Mouse (Mus musculus) kidney, embryonic 14.5 days (tissue): ENCODE results near the gene Gdf7. TPM values are rescaled to one million over a fixed set of nuclear protein-coding genes. Genes with fewer than 3 reads are reported as not detected.

ENCODE experiments used
- ATAC-seq: fragments of 200-750 bp; cut with Nextera tagmentation; 2 replicates; pipeline ENCODE4 v1.8.0; 2017; ENCODE audit warnings: moderate number of reproducible peaks, mild to moderate bottlenecking, moderate TSS enrichment, moderate library complexity; ENCODE audit not compliant: low FRiP score, low TSS enrichment
- H3K27ac ChIP-seq: fragments of 300-500 bp; sonication (generic); 2 replicates; pipeline ENCODE4 v1.5.1; 2014; ENCODE audit warnings: low read depth, mild to moderate bottlenecking, low read length, moderate library complexity, mixed read lengths
- H3K27me3 ChIP-seq: fragments of 300-500 bp; sonication (generic); 2 replicates; pipeline ENCODE4 v1.6.1; 2014; ENCODE audit warnings: mild to moderate bottlenecking, low read length; ENCODE audit not compliant: control insufficient read depth, insufficient read depth
- H3K36me3 ChIP-seq: fragments of 300-500 bp; sonication (generic); 2 replicates; pipeline ENCODE4 v1.6.1; 2014; ENCODE audit warnings: low read length, mixed read lengths; ENCODE audit not compliant: control insufficient read depth, insufficient read depth
- H3K4me1 ChIP-seq: fragments of 300-500 bp; sonication (generic); 2 replicates; pipeline ENCODE4 v1.6.1; 2014; ENCODE audit warnings: low read length, mixed read lengths; ENCODE audit not compliant: control insufficient read depth, insufficient read depth
- H3K4me2 ChIP-seq: fragments of 300-500 bp; sonication (generic); replicated peaks from 2 replicates; pipeline ENCODE4 v1.6.1; 2014; ENCODE audit warnings: low read depth, mild to moderate bottlenecking, low read length
- H3K4me3 ChIP-seq: fragments of 300-500 bp; sonication (generic); 2 replicates; pipeline ENCODE4 v1.5.1; 2014; ENCODE audit warnings: mild to moderate bottlenecking, low read length
- H3K9ac ChIP-seq: fragments of 300-500 bp; sonication (generic); 2 replicates; pipeline ENCODE4 v1.6.1; 2014; ENCODE audit warnings: low read depth, mild to moderate bottlenecking, low read length, moderate library complexity
- H3K9me3 ChIP-seq: fragments of 300-500 bp; sonication (generic); 2 replicates; pipeline ENCODE4 v1.6.1; 2016; ENCODE audit warnings: low read length; ENCODE audit not compliant: control insufficient read depth
- WGBS: fragments of 180-500 bp; shearing (Covaris S2); extraction: QIAGEN DNeasy Blood & Tissue Kit; methylation state at CpG from one replicate; pipeline ENCODE4 v1.1.7; 2014; 5-methylcytosine and 5-hydroxymethylcytosine counted together
- polyA plus RNA-seq: library from polyadenylated mRNA; unstranded; fragments of >200 nt; fragmentation: Nextera tagmentation; extraction: Ambion mirVana; gene quantifications from 2 replicates; pipeline ENCODE4 v1.2.1, GENCODE M21; 2014

Gene Gdf7
- polyA plus RNA-seq, 1 experiment from 2014 or later, result 1.3 TPM

DNA sequence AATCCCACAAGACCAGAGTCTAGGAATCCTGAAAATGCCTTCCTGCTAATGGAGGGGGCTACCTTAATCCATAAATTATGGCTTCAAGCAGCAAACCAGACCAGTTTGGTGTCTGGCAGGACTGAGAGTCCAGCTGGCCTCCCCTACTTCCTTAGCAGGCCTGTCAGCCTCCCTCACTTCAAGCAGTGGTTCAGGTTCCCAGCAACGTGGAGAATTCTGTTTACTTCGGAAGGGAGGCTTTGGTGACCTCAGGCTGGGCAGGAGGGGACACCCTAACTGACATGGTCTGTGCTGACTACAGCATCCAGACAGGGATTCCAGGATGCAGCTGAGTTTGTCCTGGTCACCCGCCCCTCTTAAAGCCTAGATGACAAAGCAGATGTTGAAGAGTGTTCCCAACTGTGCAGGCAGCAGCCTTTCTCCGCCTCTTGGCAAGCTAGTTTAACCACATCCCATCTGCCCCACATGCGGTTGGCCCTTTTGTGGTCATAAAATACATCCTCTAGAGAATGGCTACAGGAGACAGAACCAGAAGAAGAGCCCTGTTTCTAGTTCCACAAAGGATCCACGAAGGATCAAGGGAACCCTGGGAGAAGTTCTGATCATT is 6.3 kb downstream of the Gdf7 start:
- H3K9ac ChIP-seq, result no peak overlapping the region
- H3K36me3 ChIP-seq, result no peaks in the 10 kb centered on the region
- H3K9me3 ChIP-seq, result no peaks in the 10 kb centered on the region
- H3K4me1 ChIP-seq, result peaks cover 6% of the 10 kb centered on the region; the same call in 1 of the 2 replicates
- no peak overlapping the region for H3K27ac ChIP-seq
- 50% methylated on average over 6 of the region's 6 CpGs for WGBS
- peaks cover 54% of the 10 kb centered on the region for H3K27me3 ChIP-seq
- H3K4me3 ChIP-seq, result no peak overlapping the region
- ATAC-seq, result no peak
- no peak overlapping the region for H3K4me2 ChIP-seq

DNA sequence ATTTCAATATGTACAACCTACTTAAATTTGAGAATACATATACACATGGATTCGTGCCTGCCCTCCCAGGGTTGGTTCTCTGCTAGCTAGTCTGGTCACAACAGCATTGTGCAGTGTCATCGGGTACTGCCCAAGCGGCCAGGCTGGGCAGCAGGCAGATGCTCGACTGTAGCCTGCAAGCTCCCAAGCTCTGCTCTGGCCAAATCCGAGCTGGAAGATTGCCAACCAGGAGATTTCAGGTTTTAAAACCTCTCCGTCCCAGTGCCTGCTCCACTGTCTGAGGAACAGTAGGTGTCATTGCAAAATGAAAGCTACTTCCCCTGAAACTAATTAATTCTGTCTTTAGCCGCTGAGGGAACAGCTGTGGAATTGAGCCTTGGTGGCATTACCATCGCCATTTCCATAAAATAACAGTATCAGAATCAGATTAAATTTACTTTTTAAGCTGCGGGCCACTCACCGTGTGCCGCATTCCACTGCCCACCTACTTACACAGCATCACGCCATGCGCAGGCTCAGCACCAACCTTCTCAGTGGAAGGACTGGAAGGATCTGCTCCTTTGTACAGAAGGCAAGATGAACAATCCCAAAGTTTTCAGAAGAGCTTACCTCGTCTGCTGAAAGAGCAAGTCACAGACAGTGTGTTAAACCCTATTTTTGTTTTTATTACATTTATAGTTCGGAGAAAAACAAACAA is 10.4 kb downstream of the Gdf7 start:
- H3K27ac ChIP-seq, result no peak overlapping the region
- no peak for ATAC-seq
- H3K9me3 ChIP-seq, result no peaks in the 10 kb centered on the region
- no peaks in the 10 kb centered on the region for H3K4me1 ChIP-seq
- no peak overlapping the region for H3K4me2 ChIP-seq
- peaks cover 15% of the 10 kb centered on the region for H3K27me3 ChIP-seq
- H3K9ac ChIP-seq, result no peak overlapping the region
- WGBS, result 79% methylated on average over 15 of the region's 15 CpGs
- H3K4me3 ChIP-seq, result no peak overlapping the region
- H3K36me3 ChIP-seq, result no peaks in the 10 kb centered on the region

- Histone ChIP-seq H3K27me3 (peaks cover under 1% of the 10 kb centered on the region; the same call in 1 of the 2 replicates), H3K27ac (no peak overlapping the region), H3K4me2 (no peak overlapping the region), H3K4me3 (no peak overlapping the region), H3K9me3 (no peaks in the 10 kb centered on the region), H3K4me1 (no peaks in the 10 kb centered on the region), H3K36me3 (no peaks in the 10 kb centered on the region), H3K9ac (no peak overlapping the region)
- ATAC-seq, result no peak
- 95% methylated on average over 8 of the region's 8 CpGs for WGBS
Measured at GRCm38 (mm10) chr12:8289499-8289898, 12.3 kb downstream of the Gdf7 start.

- no peaks in the 10 kb centered on the region for H3K9me3 ChIP-seq
- no peaks in the 10 kb centered on the region for H3K36me3 ChIP-seq
- no peaks in the 10 kb centered on the region for H3K27me3 ChIP-seq
- ATAC-seq, result no peak
- H3K4me3 ChIP-seq, result no peak overlapping the region
- H3K9ac ChIP-seq, result no peak overlapping the region
- 92% methylated on average over 6 of the region's 6 CpGs for whole genome bisulfite sequencing
- no peaks in the 10 kb centered on the region for H3K4me1 ChIP-seq
- no peak overlapping the region for H3K27ac ChIP-seq
- no peak overlapping the region for H3K4me2 ChIP-seq
Measured at GRCm38 (mm10) chr12:8289099-8289498, 12.7 kb downstream of the Gdf7 start.

- no peaks in the 10 kb centered on the region for H3K27me3 ChIP-seq
- no peak overlapping the region for H3K9ac ChIP-seq
- no peak overlapping the region for H3K27ac ChIP-seq
- no peaks in the 10 kb centered on the region for H3K4me1 ChIP-seq
- H3K4me2 ChIP-seq, result no peak overlapping the region
- no peak overlapping the region for H3K4me3 ChIP-seq
- WGBS, result 60% methylated on average over 3 of the region's 3 CpGs
- 0 out of 2 replicates have a peak, but pooled peaks have one; percentile 43 for ATAC-seq
- no peaks in the 10 kb centered on the region for H3K36me3 ChIP-seq
- no peaks in the 10 kb centered on the region for H3K9me3 ChIP-seq
Measured at GRCm38 (mm10) chr12:8287970-8288369, 13.8 kb downstream of the Gdf7 start.

- Histone ChIP-seq H3K27me3 (no peaks in the 10 kb centered on the region), H3K4me1 (no peaks in the 10 kb centered on the region), H3K36me3 (peaks cover 3% of the 10 kb centered on the region; the same call in 1 of the 2 replicates), H3K9me3 (no peaks in the 10 kb centered on the region), H3K27ac (no peak overlapping the region), H3K4me3 (no peak overlapping the region), H3K9ac (no peak overlapping the region), H3K4me2 (no peak overlapping the region)
- ATAC-seq, result no peak
- 83% methylated on average over 14 of the region's 15 CpGs for WGBS
Measured at GRCm38 (mm10) chr12:8281225-8282017, 20.3 kb downstream of the Gdf7 start.

DNA sequence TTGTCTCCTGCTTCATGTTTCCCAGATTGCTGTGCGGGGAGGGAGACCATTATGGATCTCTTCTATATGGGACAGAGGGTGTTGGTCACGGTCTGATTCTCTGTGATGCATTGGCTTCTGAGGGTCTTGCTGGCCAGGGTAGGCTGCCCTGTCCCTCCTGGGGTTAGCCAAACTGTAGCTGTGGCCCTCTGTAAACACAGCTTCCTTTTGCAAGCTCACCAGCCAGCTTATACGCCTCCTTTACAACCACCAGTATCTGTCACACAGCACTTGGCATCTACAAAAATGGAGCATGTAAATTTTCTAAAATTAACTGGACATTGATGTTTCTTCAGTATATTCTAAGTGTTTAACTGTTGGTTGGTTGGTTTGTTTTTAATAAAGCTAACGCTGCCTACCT is 26.3 kb downstream of the Gdf7 start:
- Histone ChIP-seq H3K27me3 (no peaks in the 10 kb centered on the region), H3K27ac (no peak overlapping the region), H3K4me2 (no peak overlapping the region), H3K4me3 (no peak overlapping the region), H3K36me3 (no peaks in the 10 kb centered on the region; the same call in 1 of the 2 replicates), H3K9me3 (no peaks in the 10 kb centered on the region), H3K4me1 (no peaks in the 10 kb centered on the region), H3K9ac (no peak overlapping the region)
- 90% methylated on average over 4 of the region's 4 CpGs for WGBS
- ATAC-seq, result no peak

DNA sequence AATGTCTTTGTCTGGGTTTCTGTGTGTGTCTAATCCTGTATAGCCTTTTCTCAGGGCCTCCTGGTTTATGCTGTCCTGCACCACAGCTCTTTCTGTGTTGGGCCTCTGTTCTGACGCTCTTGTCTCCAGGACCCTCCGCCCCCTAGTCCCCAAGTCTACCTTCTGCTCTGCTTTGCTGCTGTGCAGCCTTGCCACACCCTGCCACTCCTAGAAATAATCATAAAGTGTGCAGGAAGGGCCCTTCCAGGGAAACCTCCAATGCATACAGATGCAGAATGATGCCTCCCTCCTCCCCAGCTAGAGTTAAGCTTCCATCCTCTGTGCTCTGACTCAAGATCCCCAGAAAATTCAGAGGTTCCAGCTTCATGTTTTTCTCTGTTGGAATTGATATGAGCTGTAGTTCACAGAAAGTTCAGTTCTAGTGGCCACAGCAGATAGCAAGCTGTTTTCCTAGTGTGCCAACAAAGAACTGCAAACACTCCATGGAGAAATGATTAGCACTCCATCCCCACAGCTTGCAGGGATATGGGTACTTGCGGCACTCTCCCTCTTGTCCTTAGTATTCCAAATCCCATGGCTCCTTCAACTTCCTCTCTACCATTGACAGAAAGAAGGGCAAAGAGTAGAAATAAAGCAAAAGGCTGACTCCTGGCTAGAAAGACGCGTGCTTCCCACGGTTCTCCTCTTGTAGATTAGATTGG is 28.1 kb downstream of the Gdf7 start:
- Histone ChIP-seq H3K4me3 (no peak overlapping the region), H3K27me3 (no peaks in the 10 kb centered on the region), H3K4me1 (no peaks in the 10 kb centered on the region), H3K9ac (no peak overlapping the region), H3K4me2 (no peak overlapping the region), H3K36me3 (no peaks in the 10 kb centered on the region; the same call in 1 of the 2 replicates), H3K9me3 (no peaks in the 10 kb centered on the region), H3K27ac (no peak overlapping the region)
- WGBS, result 94% methylated on average over 6 of the region's 6 CpGs
- ATAC-seq, result no peak
